Mouse (Mus musculus): ENCODE results near the gene 9530053A07Rik. TPM values are rescaled to one million over a fixed set of nuclear protein-coding genes. Genes with fewer than 3 reads are reported as not detected.

The 9530053A07Rik gene
- total RNA-seq, 1 experiment from 2014 or later, result not detected

Other genes with a start within 250 kb of the 9530053A07Rik start
- gene Zfp974, start 200.0 kb upstream of the 9530053A07Rik start, total RNA-seq (2021), result 12.5 and 18.5 TPM in 2 replicates
- gene Zfp780b, start 150.3 kb upstream of the 9530053A07Rik start, total RNA-seq (2021), result 12.5 and 14.7 TPM in 2 replicates
- 2.1 and 3.1 TPM in 2 replicates for gene Zfp850, start 115.4 kb upstream of the 9530053A07Rik start, total RNA-seq (2021)
- gene Psmc4, start 79.4 kb upstream of the 9530053A07Rik start, total RNA-seq (2021), result 154 and 164 TPM in 2 replicates
- gene Fcgbp, start 58.2 kb upstream of the 9530053A07Rik start, total RNA-seq (2021), result not detected in 2 replicates
- gene Fbl, start 40.2 kb downstream of the 9530053A07Rik start, total RNA-seq (2021), result 91.9 and 107 TPM in 2 replicates
- gene Dyrk1b, start 50.0 kb downstream of the 9530053A07Rik start, total RNA-seq (2021), result 42.3 and 46.2 TPM in 2 replicates
- 22.5 and 26.6 TPM in 2 replicates for gene Eid2, start 138.4 kb downstream of the 9530053A07Rik start, total RNA-seq (2021)
- gene Eid2b, start 148.3 kb downstream of the 9530053A07Rik start, total RNA-seq (2021), result 19.2 and 21.1 TPM in 2 replicates
- not detected in 2 replicates for gene Selenov, start 161.7 kb downstream of the 9530053A07Rik start, total RNA-seq (2021)
- not detected in 2 replicates for gene Dll3, start 172.8 kb downstream of the 9530053A07Rik start, total RNA-seq (2021)
- gene Timm50, start 182.6 kb downstream of the 9530053A07Rik start, total RNA-seq (2021), result 72.0 and 81.3 TPM in 2 replicates
- 136 and 164 TPM in 2 replicates for gene Supt5, start 209.3 kb downstream of the 9530053A07Rik start, total RNA-seq (2021)
- gene Rps16, start 221.2 kb downstream of the 9530053A07Rik start, total RNA-seq (2021), result 820 and 1,029 TPM in 2 replicates
- 25.1 and 27.0 TPM in 2 replicates for gene Plekhg2, start 243.1 kb downstream of the 9530053A07Rik start, total RNA-seq (2021)